Mouse (Mus musculus): ENCODE measurements around the gene Tmem52b. TPM values are rescaled to one million over a fixed set of nuclear protein-coding genes. Genes with fewer than 3 reads are reported as not detected.
"Not testable (repeated sequence)": the region's sequence is repeated elsewhere in the genome, so short reads cannot be mapped to it uniquely, and the experiment has no call there.

Gene Tmem52b
- polyA plus RNA-seq (2012; ENCODE audit: insufficient read depth, insufficient read length, low replicate concordance, missing spikeins), result not detected in 2 replicates

DNA sequence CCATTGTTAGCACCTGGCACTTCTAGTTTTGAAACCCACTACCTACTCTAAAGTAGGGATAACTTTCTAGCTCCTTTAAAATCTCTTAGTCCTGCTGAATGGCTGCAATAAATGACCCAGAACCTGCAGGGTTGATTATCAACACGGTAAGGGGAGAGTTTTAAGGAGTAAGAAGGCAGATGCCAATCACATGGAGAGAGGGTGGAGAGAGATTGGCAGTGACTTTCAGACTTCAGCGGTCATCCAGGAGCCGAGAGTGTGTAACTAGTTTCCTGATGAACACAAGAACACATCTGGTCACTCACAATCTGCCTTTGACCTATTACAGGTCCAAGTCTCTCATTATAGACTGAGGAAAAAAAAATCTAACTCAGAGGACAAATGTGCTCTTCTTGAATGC, at the start of gene Tmem52b:
Gene Tmem52b, plus strand, starts transcription at position 189 of the 400 bp plus-strand sequence.
- no peak within 1 kb of the TSS for H3K27ac ChIP-seq (ENCODE audit: insufficient read depth, low read depth, low read length)
- H3K4me1 ChIP-seq (ENCODE audit: control insufficient read depth, insufficient read depth, low read length), result no peaks in the 10 kb centered on the region; the same call in 1 of the 2 replicates
- WGBS, result 65% methylated on average over 3 of the region's 3 CpGs
- no peak within 1 kb of the TSS for H3K4me3 ChIP-seq (ENCODE audit: insufficient read depth, low read depth, low read length)
- TF ChIP-seq CTCF (IDR thresholded peaks at IDR 0.05; ENCODE audit: insufficient read depth, low read depth, low read length) (no peak), POLR2A (IDR thresholded peaks at IDR 0.05; ENCODE audit: insufficient read depth, low read depth, low read length) (no peak)

DNA sequence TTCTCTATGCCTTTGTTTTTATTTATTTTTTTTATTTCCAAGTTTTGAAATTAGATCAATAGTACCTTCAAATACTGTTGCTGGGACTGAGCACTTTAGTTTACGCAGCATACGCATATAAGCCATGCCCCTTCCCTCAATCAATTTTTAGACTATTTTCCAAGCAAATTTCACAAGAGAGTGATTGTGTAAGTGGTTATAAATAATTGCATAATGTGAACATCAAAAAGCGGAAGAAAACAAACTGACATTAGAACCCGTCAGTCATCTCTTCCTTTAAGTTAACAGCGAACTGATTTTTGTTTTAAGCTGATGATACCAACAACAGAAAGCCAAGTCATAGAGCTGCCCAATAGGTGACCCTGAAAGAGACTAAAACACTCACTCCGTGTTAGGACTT, 41.0 kb upstream of the Tmem52b start:
- TF ChIP-seq CTCF (IDR thresholded peaks at IDR 0.05; ENCODE audit: insufficient read depth, low read depth, low read length) (no peak), POLR2A (IDR thresholded peaks at IDR 0.05; ENCODE audit: insufficient read depth, low read depth, low read length) (no peak)
- Histone ChIP-seq H3K4me1 (ENCODE audit: control insufficient read depth, insufficient read depth, low read length) (no peaks in the 10 kb centered on the region), H3K27ac (ENCODE audit: insufficient read depth, low read depth, low read length) (no peak overlapping the region), H3K4me3 (ENCODE audit: insufficient read depth, low read depth, low read length) (no peak overlapping the region)
- WGBS, result 94% methylated on average over 6 of the region's 6 CpGs

DNA sequence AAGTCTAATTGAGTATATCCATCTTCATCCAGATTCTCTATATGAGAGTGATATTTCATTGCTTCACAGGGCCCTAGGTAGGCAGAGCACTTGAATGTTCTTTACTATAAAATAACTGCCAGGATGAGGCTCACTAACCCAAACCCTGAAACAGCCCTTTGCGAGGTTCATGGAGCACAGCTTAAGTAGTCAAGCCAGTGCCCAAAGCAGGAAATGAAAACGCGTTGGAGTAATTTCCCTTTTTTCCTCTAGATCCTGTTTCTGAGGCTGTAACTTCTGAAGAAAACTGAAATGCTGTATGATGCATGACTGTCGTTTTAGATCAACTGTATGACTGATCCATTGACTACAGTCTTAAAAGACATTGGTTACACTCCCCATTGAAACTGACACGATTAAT, 39.7 kb upstream of the Tmem52b start:
- Histone ChIP-seq H3K4me3 (ENCODE audit: insufficient read depth, low read depth, low read length) (no peak overlapping the region), H3K27ac (ENCODE audit: insufficient read depth, low read depth, low read length) (no peak overlapping the region), H3K4me1 (ENCODE audit: control insufficient read depth, insufficient read depth, low read length) (no peaks in the 10 kb centered on the region)
- TF ChIP-seq CTCF (IDR thresholded peaks at IDR 0.05; ENCODE audit: insufficient read depth, low read depth, low read length) (no peak), POLR2A (IDR thresholded peaks at IDR 0.05; ENCODE audit: insufficient read depth, low read depth, low read length) (no peak)
- WGBS, result 88% methylated on average over 5 of the region's 5 CpGs

DNA sequence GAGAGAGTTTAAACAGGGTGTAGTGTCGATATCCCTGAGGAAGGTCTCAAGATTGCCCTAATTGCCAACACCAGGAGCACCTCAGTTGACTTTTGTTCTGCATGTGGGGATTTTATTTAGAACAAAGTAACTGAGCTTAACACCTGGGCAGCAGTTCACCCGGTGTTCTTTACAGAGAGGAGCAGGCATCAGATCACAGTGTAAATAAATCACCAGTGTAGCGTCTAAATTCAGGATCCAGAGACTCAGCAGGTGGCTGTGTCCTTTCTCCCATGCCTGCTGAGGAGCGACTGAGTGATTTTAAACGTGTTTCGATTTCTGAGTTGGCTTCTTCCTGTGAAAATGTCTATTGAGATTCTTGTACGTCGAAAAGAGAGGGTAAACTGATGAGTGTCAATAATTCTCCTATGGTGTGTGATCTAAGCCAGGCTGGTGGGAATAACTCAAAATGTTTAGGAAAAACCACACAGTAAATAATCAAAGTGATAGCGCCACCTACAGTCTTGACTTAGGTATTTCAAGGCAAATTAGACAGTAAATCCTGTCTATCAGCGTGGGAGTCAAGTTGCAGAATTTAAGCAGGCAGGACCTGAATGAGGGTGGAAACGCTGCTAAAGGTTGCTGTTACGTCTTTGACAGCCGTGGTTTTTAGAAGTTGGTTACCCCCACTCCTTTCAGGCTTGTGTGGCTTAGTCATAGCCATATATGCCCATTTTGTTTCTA, 35.8 kb upstream of the Tmem52b start:
- H3K4me3 ChIP-seq (ENCODE audit: insufficient read depth, low read depth, low read length), result no peak overlapping the region
- 29% methylated on average over 13 of the region's 13 CpGs for WGBS

DNA sequence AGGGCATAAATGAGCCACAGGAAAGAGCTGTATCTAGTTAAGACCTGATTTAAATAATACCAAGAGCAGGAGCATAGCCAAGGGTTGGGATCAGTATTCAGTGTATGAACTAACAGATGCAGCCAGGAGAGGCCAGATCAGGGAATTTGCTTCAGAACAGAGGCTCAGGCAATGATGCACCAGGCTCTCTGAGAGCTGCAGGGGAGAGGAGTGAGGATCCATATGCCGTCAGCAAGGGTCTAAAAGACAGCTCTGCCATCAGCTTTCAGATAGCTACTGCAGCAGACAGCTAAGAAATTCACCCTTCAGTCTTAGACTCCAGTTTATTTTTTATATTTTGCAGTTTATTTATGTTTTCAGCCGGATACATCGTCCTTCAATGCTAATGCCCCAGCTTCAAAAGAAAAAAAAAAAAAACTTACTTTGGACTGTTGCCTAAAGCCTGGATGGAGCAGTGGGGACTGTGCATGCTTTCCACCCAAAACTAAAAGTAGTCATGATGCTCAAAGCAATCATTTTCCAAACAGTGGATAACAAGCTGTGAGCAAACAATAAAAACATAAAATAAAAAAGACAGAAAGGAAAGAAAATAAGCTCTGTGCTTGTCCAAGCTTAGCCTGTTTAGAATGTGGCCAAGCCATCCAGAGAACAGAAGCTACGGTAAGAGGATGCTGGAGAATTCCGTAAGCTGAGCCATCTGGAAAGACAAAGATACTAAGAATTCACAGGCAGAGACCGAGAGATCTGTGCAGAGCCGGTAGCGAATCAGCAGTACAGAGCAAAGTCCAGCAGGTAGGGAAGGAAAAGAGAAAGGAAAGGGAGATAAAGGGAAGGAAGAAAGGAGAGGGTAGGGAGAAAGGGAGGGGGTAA, 32.0 kb upstream of the Tmem52b start:
- no peak overlapping the region for H3K4me3 ChIP-seq (ENCODE audit: insufficient read depth, low read depth, low read length)
- WGBS, result 24% methylated on average over 8 of the region's 8 CpGs
- TF ChIP-seq POLR2A (IDR thresholded peaks at IDR 0.05; ENCODE audit: insufficient read depth, low read depth, low read length) (no peak), CTCF (IDR thresholded peaks at IDR 0.05; ENCODE audit: insufficient read depth, low read depth, low read length) (no peak)
- H3K27ac ChIP-seq (ENCODE audit: insufficient read depth, low read depth, low read length), result no peak overlapping the region
- no peaks in the 10 kb centered on the region for H3K4me1 ChIP-seq (ENCODE audit: control insufficient read depth, insufficient read depth, low read length)

More for the DNA sequence above, 35.8 kb upstream of the Tmem52b start:
- Histone ChIP-seq H3K4me1 (ENCODE audit: control insufficient read depth, insufficient read depth, low read length) (no peaks in the 10 kb centered on the region), H3K27ac (ENCODE audit: insufficient read depth, low read depth, low read length) (no peak overlapping the region)
- TF ChIP-seq POLR2A (IDR thresholded peaks at IDR 0.05; ENCODE audit: insufficient read depth, low read depth, low read length) (no peak), CTCF (IDR thresholded peaks at IDR 0.05; ENCODE audit: insufficient read depth, low read depth, low read length) (no peak)

DNA sequence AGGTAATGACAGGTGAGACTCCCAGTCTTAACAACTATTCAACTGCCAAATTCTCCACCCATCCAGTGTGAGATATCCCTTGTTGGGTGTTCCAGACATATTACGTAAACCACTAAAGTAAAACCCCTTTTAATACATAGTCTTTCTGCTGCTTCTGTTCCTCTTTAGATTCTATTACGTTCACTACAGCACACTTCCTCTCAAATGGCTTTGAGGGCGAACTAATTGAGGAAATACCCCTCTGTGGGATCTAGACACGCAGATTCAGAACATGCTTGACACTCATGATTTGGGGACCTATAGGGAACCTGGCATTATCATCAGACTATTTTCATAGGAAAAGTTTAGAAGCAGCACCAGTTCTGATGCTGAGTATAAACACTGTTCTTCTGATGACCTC, 17.4 kb upstream of the Tmem52b start:
- WGBS, result 87% methylated on average over 4 of the region's 4 CpGs
- no peak for TF ChIP-seq POLR2A (IDR thresholded peaks at IDR 0.05; ENCODE audit: insufficient read depth, low read depth, low read length)
- no peak for TF ChIP-seq CTCF (IDR thresholded peaks at IDR 0.05; ENCODE audit: insufficient read depth, low read depth, low read length)

DNA sequence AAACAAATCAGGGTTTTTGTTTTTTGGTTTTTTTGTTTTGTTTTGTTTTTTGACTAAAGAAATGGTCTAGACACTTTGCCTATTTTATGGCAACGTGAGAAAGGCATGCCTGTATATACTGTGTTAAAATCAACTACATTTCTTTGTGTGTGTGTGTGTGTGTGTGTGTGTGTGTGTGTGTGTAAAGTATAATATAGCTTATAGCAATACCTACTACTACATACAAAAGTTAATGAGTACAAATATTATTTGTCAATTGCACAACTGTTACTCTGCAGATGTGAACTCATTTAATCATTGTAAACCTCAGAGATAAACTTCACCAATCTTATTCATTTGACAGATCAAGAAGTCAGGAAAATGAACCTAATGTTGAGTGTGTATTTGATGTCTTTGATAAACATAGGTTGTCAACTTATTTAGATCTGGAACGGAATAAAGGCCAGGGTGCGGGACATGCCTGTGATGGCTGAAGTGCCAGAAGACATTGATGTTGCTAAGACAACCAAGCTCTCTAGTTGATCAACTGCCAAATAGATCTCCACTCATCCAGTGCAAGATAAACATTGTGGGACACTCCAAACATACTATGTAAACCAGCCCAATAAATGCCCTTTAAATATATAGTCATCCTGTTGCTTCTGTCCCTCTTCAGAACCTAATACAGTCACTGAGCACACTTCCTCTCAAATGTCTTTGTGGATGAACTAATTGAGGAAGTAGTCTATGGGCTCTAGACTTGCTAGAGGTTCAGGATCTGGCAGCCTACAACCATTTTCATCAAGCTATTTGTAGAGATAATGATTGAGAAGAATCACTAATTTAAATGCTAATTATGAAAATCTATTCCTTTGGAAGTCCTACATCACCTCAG, 14.8 kb upstream of the Tmem52b start:
- Histone ChIP-seq H3K4me3 (ENCODE audit: insufficient read depth, low read depth, low read length) (no peak overlapping the region), H3K4me1 (ENCODE audit: control insufficient read depth, insufficient read depth, low read length) (no peaks in the 10 kb centered on the region), H3K27ac (ENCODE audit: insufficient read depth, low read depth, low read length) (no peak overlapping the region)
- TF ChIP-seq POLR2A (IDR thresholded peaks at IDR 0.05; ENCODE audit: insufficient read depth, low read depth, low read length) (no peak), CTCF (IDR thresholded peaks at IDR 0.05; ENCODE audit: insufficient read depth, low read depth, low read length) (no peak)
- WGBS, result 80% methylated on average over 3 of the region's 3 CpGs

More for the DNA sequence above, 17.4 kb upstream of the Tmem52b start:
- H3K4me3 ChIP-seq (ENCODE audit: insufficient read depth, low read depth, low read length), result no peak overlapping the region
- no peaks in the 10 kb centered on the region for H3K4me1 ChIP-seq (ENCODE audit: control insufficient read depth, insufficient read depth, low read length)
- no peak overlapping the region for H3K27ac ChIP-seq (ENCODE audit: insufficient read depth, low read depth, low read length)

DNA sequence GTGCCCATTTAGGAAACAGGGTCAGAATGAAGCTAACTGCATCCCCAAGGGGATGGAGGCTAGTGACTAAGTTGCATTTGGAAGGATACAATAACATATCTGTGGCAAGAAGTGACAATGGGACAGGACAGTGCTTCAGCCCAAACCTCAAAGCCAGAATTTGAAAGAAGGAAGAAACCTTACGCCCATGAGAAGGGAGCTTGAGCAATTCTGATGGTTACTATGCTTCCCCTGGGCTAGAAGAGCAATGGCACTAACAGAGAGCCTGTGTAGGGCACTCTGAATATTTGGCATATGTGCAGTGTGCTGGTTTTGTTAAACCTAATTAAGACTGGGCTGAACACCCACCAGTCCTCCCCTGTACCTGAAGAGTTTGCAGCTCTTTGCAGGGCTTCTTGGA, 12.8 kb upstream of the Tmem52b start:
- WGBS, result 97% methylated on average over 1 of the region's 1 CpGs
- H3K27ac ChIP-seq (ENCODE audit: insufficient read depth, low read depth, low read length); H3K4me3 ChIP-seq (ENCODE audit: insufficient read depth, low read depth, low read length); H3K4me1 ChIP-seq (ENCODE audit: control insufficient read depth, insufficient read depth, low read length): not testable (repeated sequence)
